Mouse (Mus musculus): ENCODE measurements around the gene Mrm1. TPM values are rescaled to one million over a fixed set of nuclear protein-coding genes. Genes with fewer than 3 reads are reported as not detected.

The Mrm1 gene
- 13.9 and 33.7 TPM in 2 replicates for total RNA-seq (2014; rRNA removed; ENCODE audit: low replicate concordance)
- 21.5 and 21.9 TPM in 2 replicates for polyA plus RNA-seq (2015; fragmentation: Nextera tagmentation; extraction: Ambion mirVana)

GRCm38 (mm10) chr11:84818961-84819692, at the start of gene Mrm1:
Gene Mrm1 (minus strand): TSS chr11:84819515.
- Histone ChIP-seq H3K4me2 (ENCODE audit: low read depth, low read length) (peak within 1 kb of the TSS; percentile 96), H3K27ac (ENCODE audit: low read depth) (peak within 1 kb of the TSS; percentile 85), H3K9me3 (replicated peaks; ENCODE audit: control insufficient read depth, low read length) (no peaks in the 10 kb centered on the region), H3K4me1 (ENCODE audit: control insufficient read depth, insufficient read depth) (peaks cover 21% of the 10 kb centered on the region), H3K9ac (replicated peaks; ENCODE audit: low read depth, low read length) (peak within 1 kb of the TSS; percentile 63), H3K27me3 (ENCODE audit: control insufficient read depth, insufficient read depth, low read length) (no peaks in the 10 kb centered on the region), H3K36me3 (replicated peaks; ENCODE audit: control insufficient read depth, insufficient read depth, low read length) (peaks cover 21% of the 10 kb centered on the region), H3K4me3 (ENCODE audit: low read depth, low read length) (peak within 1 kb of the TSS; percentile 62)
- peak; percentile 17; the same call in 1 of the 2 replicates for TF ChIP-seq EP300 (IDR thresholded peaks at IDR 0.05; ENCODE audit: low read depth)
- TF ChIP-seq CTCF (IDR thresholded peaks at IDR 0.05; ENCODE audit: low read depth): peak; percentile 84
- peak; percentile 98 for DNase-seq (ENCODE audit: low spot score)
- ATAC-seq (ENCODE audit: insufficient read depth, low read depth): peak; percentile 80
- WGBS: under 1% methylated on average over 55 of the region's 55 CpGs

- peak overlapping the region; percentile 78 for H3K4me3 ChIP-seq (ENCODE audit: low read depth, low read length)
- H3K36me3 ChIP-seq (replicated peaks; ENCODE audit: control insufficient read depth, insufficient read depth, low read length): peaks cover 3% of the 10 kb centered on the region; the same call in 1 of the 2 replicates
- H3K27ac ChIP-seq (ENCODE audit: low read depth): peak overlapping the region; percentile 99
- H3K4me2 ChIP-seq (ENCODE audit: low read depth, low read length): peak overlapping the region; percentile 87
- H3K9me3 ChIP-seq (replicated peaks; ENCODE audit: control insufficient read depth, low read length): no peaks in the 10 kb centered on the region
- 6% methylated on average over 7 of the region's 7 CpGs for WGBS
- H3K27me3 ChIP-seq (ENCODE audit: control insufficient read depth, insufficient read depth, low read length): no peaks in the 10 kb centered on the region
- H3K4me1 ChIP-seq (ENCODE audit: control insufficient read depth, insufficient read depth): peaks cover 19% of the 10 kb centered on the region; the same call in 1 of the 2 replicates
- DNase-seq (ENCODE audit: low spot score): no peak
- H3K9ac ChIP-seq (replicated peaks; ENCODE audit: low read depth, low read length): peak overlapping the region; percentile 93
- no peak for TF ChIP-seq EP300 (IDR thresholded peaks at IDR 0.05; ENCODE audit: low read depth)
- no peak for TF ChIP-seq CTCF (IDR thresholded peaks at IDR 0.05; ENCODE audit: low read depth)
- ATAC-seq (ENCODE audit: insufficient read depth, low read depth): no peak
Observed at GRCm38 (mm10) chr11:84868786-84869259, 49.5 kb upstream of the Mrm1 start.

- 82% methylated on average over 2 of the region's 2 CpGs for WGBS
- DNase-seq (ENCODE audit: low spot score) (no peak), ATAC-seq (ENCODE audit: insufficient read depth, low read depth) (no peak)
- Histone ChIP-seq H3K4me3 (ENCODE audit: low read depth, low read length) (no peak overlapping the region), H3K9me3 (replicated peaks; ENCODE audit: control insufficient read depth, low read length) (no peaks in the 10 kb centered on the region), H3K4me1 (ENCODE audit: control insufficient read depth, insufficient read depth) (peaks cover 19% of the 10 kb centered on the region; the same call in 1 of the 2 replicates), H3K9ac (replicated peaks; ENCODE audit: low read depth, low read length) (no peak overlapping the region), H3K36me3 (replicated peaks; ENCODE audit: control insufficient read depth, insufficient read depth, low read length) (peaks cover 9% of the 10 kb centered on the region; the same call in 1 of the 2 replicates), H3K4me2 (ENCODE audit: low read depth, low read length) (no peak overlapping the region; the same call in 1 of the 2 replicates), H3K27me3 (ENCODE audit: control insufficient read depth, insufficient read depth, low read length) (no peaks in the 10 kb centered on the region), H3K27ac (ENCODE audit: low read depth) (no peak overlapping the region)
- TF ChIP-seq CTCF (IDR thresholded peaks at IDR 0.05; ENCODE audit: low read depth) (no peak), EP300 (IDR thresholded peaks at IDR 0.05; ENCODE audit: low read depth) (no peak)
Observed at GRCm38 (mm10) chr11:84867586-84867985, 48.3 kb upstream of the Mrm1 start.

- no peak for TF ChIP-seq CTCF (IDR thresholded peaks at IDR 0.05; ENCODE audit: low read depth)
- no peak for TF ChIP-seq EP300 (IDR thresholded peaks at IDR 0.05; ENCODE audit: low read depth)
Observed at GRCm38 (mm10) chr11:84865268-84865667, 46.0 kb upstream of the Mrm1 start.

GRCm38 (mm10) chr11:84855285-84855684, 36.0 kb upstream of the Mrm1 start:
- Histone ChIP-seq H3K27ac (ENCODE audit: low read depth) (no peak overlapping the region), H3K9ac (replicated peaks; ENCODE audit: low read depth, low read length) (no peak overlapping the region), H3K4me1 (ENCODE audit: control insufficient read depth, insufficient read depth) (no peaks in the 10 kb centered on the region), H3K9me3 (replicated peaks; ENCODE audit: control insufficient read depth, low read length) (no peaks in the 10 kb centered on the region), H3K4me2 (ENCODE audit: low read depth, low read length) (no peak overlapping the region), H3K27me3 (ENCODE audit: control insufficient read depth, insufficient read depth, low read length) (no peaks in the 10 kb centered on the region), H3K4me3 (ENCODE audit: low read depth, low read length) (no peak overlapping the region), H3K36me3 (replicated peaks; ENCODE audit: control insufficient read depth, insufficient read depth, low read length) (peaks cover 78% of the 10 kb centered on the region)
- TF ChIP-seq CTCF (IDR thresholded peaks at IDR 0.05; ENCODE audit: low read depth) (no peak), EP300 (IDR thresholded peaks at IDR 0.05; ENCODE audit: low read depth) (no peak)
- ATAC-seq (ENCODE audit: insufficient read depth, low read depth) (no peak), DNase-seq (ENCODE audit: low spot score) (no peak)
- WGBS: 90% methylated on average over 6 of the region's 6 CpGs

More at GRCm38 (mm10) chr11:84865268-84865667, 46.0 kb upstream of the Mrm1 start:
- H3K4me3 ChIP-seq (ENCODE audit: low read depth, low read length): no peak overlapping the region
- no peak overlapping the region for H3K4me2 ChIP-seq (ENCODE audit: low read depth, low read length)
- DNase-seq (ENCODE audit: low spot score) (no peak), ATAC-seq (ENCODE audit: insufficient read depth, low read depth) (no peak)
- H3K9ac ChIP-seq (replicated peaks; ENCODE audit: low read depth, low read length): no peak overlapping the region
- no peaks in the 10 kb centered on the region for H3K9me3 ChIP-seq (replicated peaks; ENCODE audit: control insufficient read depth, low read length)
- peaks cover 24% of the 10 kb centered on the region for H3K36me3 ChIP-seq (replicated peaks; ENCODE audit: control insufficient read depth, insufficient read depth, low read length)
- peaks cover 17% of the 10 kb centered on the region; the same call in 1 of the 2 replicates for H3K4me1 ChIP-seq (ENCODE audit: control insufficient read depth, insufficient read depth)
- no peak overlapping the region for H3K27ac ChIP-seq (ENCODE audit: low read depth)
- WGBS: 58% methylated on average over 2 of the region's 2 CpGs
- H3K27me3 ChIP-seq (ENCODE audit: control insufficient read depth, insufficient read depth, low read length): no peaks in the 10 kb centered on the region

All from heart, postnatal 0 days (tissue).